Mouse (Mus musculus): Measurements from ENCODE around the gene Cd93. TPM values are rescaled to one million over a fixed set of nuclear protein-coding genes. Genes with fewer than 3 reads are reported as not detected.

Cd93 gene
- polyA plus RNA-seq, 1 experiment = 0.69 TPM

DNA sequence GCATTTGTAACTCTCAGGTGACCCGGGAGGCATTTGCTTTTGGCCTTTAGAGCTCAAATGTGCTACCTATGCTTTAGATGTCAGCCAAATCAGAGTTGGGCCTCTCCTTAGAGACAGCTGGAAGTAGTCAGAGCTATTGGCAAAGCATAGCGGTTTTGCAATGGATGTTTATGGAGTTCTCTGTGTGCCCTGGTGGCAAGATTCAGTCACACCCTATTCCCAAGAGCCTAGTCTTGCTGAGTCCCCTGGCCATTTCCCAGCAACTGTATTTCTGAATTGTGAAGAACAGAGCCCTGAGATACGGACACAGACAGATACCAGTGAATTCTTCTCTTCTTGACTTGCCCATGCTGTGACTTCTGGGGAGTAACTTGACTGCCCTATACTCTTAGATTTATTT lies 9.7 kb upstream of the Cd93 start:
- Histone ChIP-seq H3K4me1 (ENCODE audit: control insufficient read depth, insufficient read depth, low read length) (no peaks in the 10 kb centered on the region), H3K27me3 (ENCODE audit: control insufficient read depth, insufficient read depth, low read length) (no peaks in the 10 kb centered on the region), H3K27ac (ENCODE audit: control insufficient read depth, insufficient read depth, low read depth, low read length) (no peak overlapping the region), H3K4me3 (ENCODE audit: control insufficient read depth, low read depth, low read length) (no peak overlapping the region), H3K36me3 (ENCODE audit: control insufficient read depth, insufficient read depth, low read length) (no peaks in the 10 kb centered on the region)
- TF ChIP-seq POLR2A (IDR thresholded peaks at IDR 0.05; ENCODE audit: control insufficient read depth, low read depth, low read length) (no peak), CTCF (IDR thresholded peaks at IDR 0.05; ENCODE audit: control insufficient read depth, insufficient read depth, insufficient replicate concordance, low read depth, low read length) (no peak)

DNA sequence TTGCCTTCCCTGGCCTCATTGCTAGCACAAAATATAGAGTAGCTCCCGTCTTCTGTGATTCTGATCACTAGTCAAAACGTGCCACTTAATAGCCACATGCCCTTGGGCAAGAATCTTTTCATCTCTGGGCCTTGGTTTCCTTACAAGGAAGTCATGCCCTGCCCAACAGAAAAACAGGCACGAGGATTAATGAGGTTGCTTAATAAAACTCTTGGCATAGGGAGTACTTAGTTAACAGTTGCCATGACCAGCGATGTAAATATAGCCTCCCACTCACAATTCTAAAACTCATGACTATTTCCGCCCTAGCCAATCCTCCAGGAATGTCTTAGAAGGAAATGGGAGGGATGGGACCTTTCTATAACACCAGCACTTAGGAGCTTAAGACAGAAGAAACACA lies 8.1 kb upstream of the Cd93 start:
- TF ChIP-seq CTCF (IDR thresholded peaks at IDR 0.05; ENCODE audit: control insufficient read depth, insufficient read depth, insufficient replicate concordance, low read depth, low read length) = no peak
- TF ChIP-seq POLR2A (IDR thresholded peaks at IDR 0.05; ENCODE audit: control insufficient read depth, low read depth, low read length) = no peak
- Histone ChIP-seq H3K4me3 (ENCODE audit: control insufficient read depth, low read depth, low read length) (no peak overlapping the region), H3K27me3 (ENCODE audit: control insufficient read depth, insufficient read depth, low read length) (no peaks in the 10 kb centered on the region), H3K27ac (ENCODE audit: control insufficient read depth, insufficient read depth, low read depth, low read length) (no peak overlapping the region), H3K4me1 (ENCODE audit: control insufficient read depth, insufficient read depth, low read length) (no peaks in the 10 kb centered on the region), H3K36me3 (ENCODE audit: control insufficient read depth, insufficient read depth, low read length) (no peaks in the 10 kb centered on the region)

DNA sequence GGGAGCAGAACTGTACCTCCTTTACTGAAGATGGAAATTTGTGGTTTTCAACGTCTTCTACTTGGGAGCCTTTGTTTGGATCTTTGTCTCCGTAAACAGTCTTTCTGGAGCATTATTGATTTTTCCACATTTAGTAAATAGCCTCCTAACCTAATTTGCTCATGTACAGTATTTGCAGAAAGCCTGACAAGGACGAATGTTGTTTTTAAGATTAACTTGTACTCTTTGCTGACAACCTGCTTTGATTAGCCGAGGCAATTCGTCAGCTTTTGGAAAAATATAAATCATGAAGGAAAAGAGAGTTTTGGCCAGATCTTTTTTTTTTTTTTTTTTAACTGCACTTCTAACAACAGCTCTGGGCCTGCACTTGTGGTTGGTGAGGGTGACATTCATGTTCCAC lies 7.3 kb upstream of the Cd93 start:
- no peak overlapping the region for H3K27ac ChIP-seq (ENCODE audit: control insufficient read depth, insufficient read depth, low read depth, low read length)
- H3K4me3 ChIP-seq (ENCODE audit: control insufficient read depth, low read depth, low read length) = no peak overlapping the region
- H3K4me1 ChIP-seq (ENCODE audit: control insufficient read depth, insufficient read depth, low read length) = no peaks in the 10 kb centered on the region
- TF ChIP-seq CTCF (IDR thresholded peaks at IDR 0.05; ENCODE audit: control insufficient read depth, insufficient read depth, insufficient replicate concordance, low read depth, low read length) (no peak), POLR2A (IDR thresholded peaks at IDR 0.05; ENCODE audit: control insufficient read depth, low read depth, low read length) (no peak)
- no peaks in the 10 kb centered on the region for H3K27me3 ChIP-seq (ENCODE audit: control insufficient read depth, insufficient read depth, low read length)
- H3K36me3 ChIP-seq (ENCODE audit: control insufficient read depth, insufficient read depth, low read length) = no peaks in the 10 kb centered on the region

DNA sequence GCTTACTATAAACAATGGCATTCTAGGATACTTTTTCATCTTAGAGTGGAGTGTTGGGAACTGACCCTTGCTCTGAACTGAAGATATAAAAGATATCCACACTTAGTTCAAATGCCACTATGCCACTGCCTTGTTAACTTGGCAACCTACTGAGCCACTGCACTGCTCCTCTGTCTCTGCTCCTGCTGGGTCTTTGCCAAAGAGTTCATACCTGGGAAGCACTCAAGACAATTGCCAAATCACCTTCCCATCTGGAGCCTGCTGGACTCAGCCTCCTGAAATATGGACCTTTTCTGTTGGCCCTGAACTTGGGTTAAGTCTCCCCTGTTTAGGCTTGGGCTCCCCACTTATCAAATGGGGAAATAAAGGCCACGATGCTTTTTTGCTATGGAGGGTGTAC lies 6.3 kb upstream of the Cd93 start:
- Histone ChIP-seq H3K36me3 (ENCODE audit: control insufficient read depth, insufficient read depth, low read length) (no peaks in the 10 kb centered on the region), H3K27ac (ENCODE audit: control insufficient read depth, insufficient read depth, low read depth, low read length) (no peak overlapping the region), H3K27me3 (ENCODE audit: control insufficient read depth, insufficient read depth, low read length) (no peaks in the 10 kb centered on the region), H3K4me3 (ENCODE audit: control insufficient read depth, low read depth, low read length) (no peak overlapping the region), H3K4me1 (ENCODE audit: control insufficient read depth, insufficient read depth, low read length) (no peaks in the 10 kb centered on the region)
- TF ChIP-seq CTCF (IDR thresholded peaks at IDR 0.05; ENCODE audit: control insufficient read depth, insufficient read depth, insufficient replicate concordance, low read depth, low read length) = no peak
- no peak for TF ChIP-seq POLR2A (IDR thresholded peaks at IDR 0.05; ENCODE audit: control insufficient read depth, low read depth, low read length)

DNA sequence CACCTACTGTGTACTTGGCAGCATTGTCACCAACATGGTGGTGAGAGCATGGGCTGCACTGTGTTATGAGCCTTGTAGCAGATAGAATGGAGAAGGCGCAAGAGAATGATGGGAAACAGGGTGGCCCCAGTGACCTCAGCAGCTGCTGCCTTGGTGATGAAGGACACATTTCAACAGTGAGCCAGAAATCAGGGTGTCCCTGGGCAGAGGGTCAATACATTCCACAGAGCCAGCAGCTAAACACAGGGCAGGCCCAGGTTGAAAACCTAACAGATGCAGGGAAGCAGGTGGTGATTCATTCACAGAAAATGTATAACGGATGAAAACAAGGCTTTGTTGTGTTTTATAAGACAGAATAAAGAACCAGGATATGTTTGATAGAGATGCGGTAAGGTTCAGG lies 3.1 kb upstream of the Cd93 start:
- Histone ChIP-seq H3K27me3 (ENCODE audit: control insufficient read depth, insufficient read depth, low read length) (no peaks in the 10 kb centered on the region), H3K4me1 (ENCODE audit: control insufficient read depth, insufficient read depth, low read length) (peaks cover 7% of the 10 kb centered on the region; the same call in 1 of the 2 replicates), H3K27ac (ENCODE audit: control insufficient read depth, insufficient read depth, low read depth, low read length) (no peak overlapping the region), H3K4me3 (ENCODE audit: control insufficient read depth, low read depth, low read length) (no peak overlapping the region), H3K36me3 (ENCODE audit: control insufficient read depth, insufficient read depth, low read length) (no peaks in the 10 kb centered on the region)
- TF ChIP-seq CTCF (IDR thresholded peaks at IDR 0.05; ENCODE audit: control insufficient read depth, insufficient read depth, insufficient replicate concordance, low read depth, low read length) (no peak), POLR2A (IDR thresholded peaks at IDR 0.05; ENCODE audit: control insufficient read depth, low read depth, low read length) (no peak)

DNA sequence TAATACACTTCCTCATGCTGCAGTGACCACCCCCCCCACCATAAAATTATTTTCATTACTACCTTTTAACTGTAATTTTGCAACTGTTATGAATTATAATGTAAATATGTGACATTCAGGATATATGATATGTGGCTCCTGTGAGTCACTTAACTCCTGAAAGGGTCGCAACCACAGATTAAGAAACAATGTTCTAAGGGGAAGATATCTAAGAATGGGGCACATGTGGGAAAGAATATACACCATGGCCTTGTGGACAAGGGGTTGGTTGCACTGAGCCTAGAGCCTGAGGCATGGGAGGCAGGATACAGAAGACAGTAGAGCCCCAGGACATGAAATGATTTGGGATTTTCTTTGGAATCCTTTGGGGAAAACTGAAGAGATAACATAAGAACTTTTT lies 2.3 kb upstream of the Cd93 start:
- TF ChIP-seq POLR2A (IDR thresholded peaks at IDR 0.05; ENCODE audit: control insufficient read depth, low read depth, low read length) (no peak), CTCF (IDR thresholded peaks at IDR 0.05; ENCODE audit: control insufficient read depth, insufficient read depth, insufficient replicate concordance, low read depth, low read length) (no peak)
- H3K27ac ChIP-seq (ENCODE audit: control insufficient read depth, insufficient read depth, low read depth, low read length) = no peak overlapping the region
- no peak overlapping the region for H3K4me3 ChIP-seq (ENCODE audit: control insufficient read depth, low read depth, low read length)
- H3K27me3 ChIP-seq (ENCODE audit: control insufficient read depth, insufficient read depth, low read length) = no peaks in the 10 kb centered on the region
- peaks cover 7% of the 10 kb centered on the region; the same call in 1 of the 2 replicates for H3K4me1 ChIP-seq (ENCODE audit: control insufficient read depth, insufficient read depth, low read length)
- no peaks in the 10 kb centered on the region for H3K36me3 ChIP-seq (ENCODE audit: control insufficient read depth, insufficient read depth, low read length)

DNA sequence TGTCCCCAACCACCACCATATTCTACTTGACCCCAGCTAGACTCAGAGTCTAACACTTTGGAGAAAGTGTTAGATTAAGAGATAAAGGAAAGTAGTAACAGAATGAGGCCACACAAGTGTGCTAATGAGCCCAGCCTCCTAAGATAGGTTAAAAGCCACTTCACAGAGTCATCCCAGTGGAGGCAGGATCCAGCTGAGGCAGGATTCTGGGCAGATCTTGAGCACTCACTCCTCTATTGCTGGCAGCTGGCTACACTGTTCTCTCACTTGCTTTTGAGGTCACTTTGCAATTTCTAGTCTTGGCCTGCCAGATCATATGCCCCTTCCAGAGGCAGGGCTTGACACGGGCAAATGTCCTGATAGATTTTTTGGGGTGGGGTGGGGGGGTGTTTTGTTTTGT lies 1.1 kb upstream of the Cd93 start:
- H3K27me3 ChIP-seq (ENCODE audit: control insufficient read depth, insufficient read depth, low read length) = no peaks in the 10 kb centered on the region
- peaks cover 7% of the 10 kb centered on the region; the same call in 1 of the 2 replicates for H3K4me1 ChIP-seq (ENCODE audit: control insufficient read depth, insufficient read depth, low read length)
- TF ChIP-seq POLR2A (IDR thresholded peaks at IDR 0.05; ENCODE audit: control insufficient read depth, low read depth, low read length) (no peak), CTCF (IDR thresholded peaks at IDR 0.05; ENCODE audit: control insufficient read depth, insufficient read depth, insufficient replicate concordance, low read depth, low read length) (no peak)
- H3K36me3 ChIP-seq (ENCODE audit: control insufficient read depth, insufficient read depth, low read length) = no peaks in the 10 kb centered on the region
- no peak overlapping the region for H3K27ac ChIP-seq (ENCODE audit: control insufficient read depth, insufficient read depth, low read depth, low read length)
- no peak overlapping the region for H3K4me3 ChIP-seq (ENCODE audit: control insufficient read depth, low read depth, low read length)

DNA sequence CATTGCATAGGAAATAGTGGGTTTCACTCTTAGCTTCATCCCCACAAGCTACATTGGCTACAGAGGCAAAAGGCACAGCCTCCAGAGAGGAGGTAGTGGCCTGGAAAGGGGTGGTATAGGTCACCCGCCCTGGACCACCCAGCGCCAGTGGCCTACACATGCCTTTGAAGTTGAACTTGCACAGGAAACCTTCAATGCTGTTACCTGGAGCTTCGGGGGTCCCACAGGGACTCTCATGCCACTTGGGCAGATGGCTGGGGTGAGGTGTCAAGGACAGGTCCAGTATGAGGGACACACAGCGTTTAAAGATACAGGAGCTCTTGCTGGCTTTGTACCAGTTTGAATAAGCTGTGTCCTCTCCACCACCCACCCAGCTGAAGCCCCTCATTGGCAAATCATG lies 653 bp downstream of the Cd93 start:
- Histone ChIP-seq H3K36me3 (ENCODE audit: control insufficient read depth, insufficient read depth, low read length) (no peaks in the 10 kb centered on the region), H3K4me3 (ENCODE audit: control insufficient read depth, low read depth, low read length) (no peak overlapping the region), H3K27me3 (ENCODE audit: control insufficient read depth, insufficient read depth, low read length) (no peaks in the 10 kb centered on the region), H3K27ac (ENCODE audit: control insufficient read depth, insufficient read depth, low read depth, low read length) (no peak overlapping the region), H3K4me1 (ENCODE audit: control insufficient read depth, insufficient read depth, low read length) (peaks cover 7% of the 10 kb centered on the region; the same call in 1 of the 2 replicates)
- TF ChIP-seq CTCF (IDR thresholded peaks at IDR 0.05; ENCODE audit: control insufficient read depth, insufficient read depth, insufficient replicate concordance, low read depth, low read length) (no peak), POLR2A (IDR thresholded peaks at IDR 0.05; ENCODE audit: control insufficient read depth, low read depth, low read length) (no peak)
